Mouse (Mus musculus): ENCODE measurements around the gene Fam120b.
"Not testable (repeated sequence)": the region's sequence is repeated elsewhere in the genome, so short reads cannot be mapped to it uniquely, and the experiment has no call there.

Gene Fam120b

DNA sequence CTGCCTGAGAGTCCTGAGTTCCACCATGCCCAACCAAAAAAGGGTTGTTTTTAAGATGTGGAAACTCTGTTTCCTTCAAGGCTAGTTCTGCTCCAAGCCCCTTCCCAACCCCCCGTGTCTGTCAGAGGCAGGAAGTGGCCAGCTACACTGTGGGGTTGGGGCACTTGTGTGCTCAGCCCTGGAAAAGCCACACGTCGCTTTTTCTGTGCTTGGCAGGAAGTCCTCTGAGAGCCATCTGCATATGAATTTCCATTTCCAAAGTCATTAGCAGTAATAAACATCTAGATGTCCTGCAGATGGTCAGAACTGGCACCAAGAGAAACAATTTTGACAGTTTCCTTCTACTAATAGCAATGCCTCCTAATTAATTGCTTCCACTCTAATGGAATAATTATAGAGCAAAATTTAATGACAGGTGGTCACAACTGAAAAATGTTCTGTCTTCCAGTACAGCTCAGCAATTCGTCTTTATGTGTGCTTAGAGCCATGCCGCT, 35.1 kb downstream of the Fam120b start:
- no peak for DNase-seq (ENCODE audit: low read depth, low spot score)

DNA sequence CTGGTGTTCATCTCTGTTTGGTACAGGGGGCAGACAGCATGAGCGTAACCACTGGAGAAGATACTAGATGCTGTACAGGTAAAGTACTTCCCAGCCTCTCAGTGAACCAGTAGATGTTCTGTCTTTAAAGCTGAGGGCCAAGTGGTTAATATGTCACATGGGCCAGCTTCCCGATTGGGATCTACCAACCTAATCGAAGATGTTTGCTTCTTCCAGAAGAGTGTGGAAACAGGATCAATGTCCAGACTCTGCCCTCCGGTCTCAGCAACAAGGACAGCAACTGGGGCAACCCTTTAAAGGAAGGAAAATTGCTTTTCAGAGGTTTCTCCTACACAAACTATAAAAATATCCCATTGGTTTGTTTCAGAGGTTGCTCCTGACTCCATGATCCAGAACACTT, 35.5 kb downstream of the Fam120b start:
- DNase-seq (ENCODE audit: low read depth, low spot score), result no peak

DNA sequence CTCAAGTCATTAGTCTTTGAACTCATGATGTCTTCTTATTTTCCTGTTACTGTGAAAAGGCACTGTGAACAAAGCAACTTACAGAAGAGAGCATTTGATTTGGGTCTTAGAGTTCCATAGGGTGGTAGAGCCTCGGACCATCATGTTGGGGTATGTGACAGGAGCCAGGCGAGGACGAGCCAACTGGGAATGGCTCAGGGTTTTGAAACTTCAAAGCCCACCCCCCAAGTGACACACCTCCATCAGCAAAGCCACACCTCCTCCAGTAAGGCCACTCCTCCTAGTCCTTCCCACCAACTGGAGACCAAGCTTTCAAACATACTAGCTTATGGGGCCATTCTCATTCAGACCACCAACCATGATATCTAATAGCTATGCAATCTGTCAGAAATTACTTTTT, 36.0 kb downstream of the Fam120b start:
- DNase-seq (ENCODE audit: low read depth, low spot score), result no peak

DNA sequence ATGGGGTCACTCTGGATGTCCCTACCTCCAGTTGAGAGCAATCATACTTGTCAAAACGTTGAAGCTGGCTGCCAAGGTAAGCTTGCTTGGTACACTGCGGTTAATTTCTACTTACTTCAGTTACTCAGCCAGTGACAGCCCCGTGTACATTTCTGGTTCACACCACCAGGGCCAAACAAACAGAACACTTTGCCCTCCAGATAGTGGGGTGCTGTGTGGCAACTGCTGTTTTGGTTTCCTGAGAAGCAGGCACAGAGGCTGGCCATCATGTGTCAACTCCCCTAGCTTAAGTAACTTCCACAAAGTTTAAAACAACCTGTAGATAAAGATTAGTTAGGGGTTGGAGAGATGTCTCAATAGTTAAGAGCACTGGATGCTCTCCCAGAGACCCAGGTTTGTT, 38.7 kb downstream of the Fam120b start:
- no peak for DNase-seq (ENCODE audit: low read depth, low spot score)

DNA sequence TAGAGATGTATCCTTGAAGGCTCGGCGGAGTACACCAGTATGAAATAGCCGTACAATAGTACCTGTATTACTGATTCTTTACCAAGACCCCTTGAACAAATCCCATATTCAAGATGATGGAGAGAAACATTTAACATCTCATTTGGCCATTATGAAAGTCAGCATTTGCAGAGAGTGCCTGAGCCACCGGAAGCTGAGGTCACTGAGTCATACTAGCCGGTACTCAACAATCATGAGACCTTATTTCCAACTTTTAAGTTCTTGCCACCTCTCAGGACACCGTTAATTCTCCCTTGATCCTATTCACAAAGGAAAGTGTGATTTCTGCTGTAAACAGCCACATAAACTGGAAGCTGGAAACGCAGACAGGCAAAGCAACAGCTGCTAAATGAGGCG, 44.1 kb downstream of the Fam120b start:
- DNase-seq (ENCODE audit: low read depth, low spot score), result no peak

DNA sequence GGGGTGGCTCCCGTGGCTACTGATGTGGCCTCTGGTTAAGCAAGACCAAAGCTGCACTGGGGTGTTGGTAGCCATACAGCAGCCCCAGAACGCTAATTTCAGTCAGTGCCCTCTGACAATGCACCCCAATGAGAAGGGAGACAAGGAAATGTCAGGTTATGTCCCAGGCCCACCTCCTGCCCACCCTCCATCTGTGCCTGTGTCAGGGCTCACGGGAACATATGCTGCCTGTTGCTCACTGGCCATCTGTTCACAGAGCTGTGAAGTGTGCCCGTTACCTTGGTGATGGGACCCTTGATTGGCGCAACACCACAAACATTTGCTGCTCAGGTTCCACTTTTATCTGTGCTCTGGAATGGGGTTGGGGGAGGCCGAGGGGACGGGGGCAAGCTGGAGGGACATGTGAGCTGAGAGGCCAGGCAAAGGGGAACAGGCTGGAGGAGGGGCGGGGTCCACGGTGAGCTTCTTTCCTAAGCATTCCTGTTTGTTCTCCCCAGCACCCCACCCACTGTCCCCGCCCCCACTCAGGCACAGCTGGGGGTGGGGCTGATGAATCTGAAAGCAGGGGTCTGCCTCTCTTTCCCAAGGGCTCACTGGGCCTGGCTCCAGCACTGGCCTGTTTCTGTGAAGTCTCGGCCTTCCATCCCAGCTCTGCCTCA, 44.6 kb downstream of the Fam120b start:
- peak; percentile 19 for DNase-seq (ENCODE audit: low read depth, low spot score)

DNA sequence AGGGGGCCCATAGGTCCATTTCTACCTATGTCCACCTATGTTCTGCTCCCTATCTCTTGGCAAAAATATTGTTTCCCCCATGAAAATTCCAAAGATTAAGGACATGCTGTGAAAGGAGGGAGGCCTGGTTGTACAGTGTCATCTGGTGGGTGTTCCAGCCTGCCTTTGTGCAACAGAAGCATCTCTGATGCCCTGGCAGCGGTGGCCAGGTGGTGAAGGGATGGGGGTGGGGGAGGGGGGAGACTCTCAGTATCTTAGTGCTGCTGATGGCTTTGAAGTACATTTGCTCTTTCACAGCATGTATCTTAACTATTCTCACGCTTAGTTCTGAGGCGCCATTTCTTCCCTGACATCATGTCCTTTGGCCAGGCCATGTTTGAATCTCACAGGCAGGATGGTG, 49.4 kb downstream of the Fam120b start:
- no peak for DNase-seq (ENCODE audit: low read depth, low spot score)

DNA sequence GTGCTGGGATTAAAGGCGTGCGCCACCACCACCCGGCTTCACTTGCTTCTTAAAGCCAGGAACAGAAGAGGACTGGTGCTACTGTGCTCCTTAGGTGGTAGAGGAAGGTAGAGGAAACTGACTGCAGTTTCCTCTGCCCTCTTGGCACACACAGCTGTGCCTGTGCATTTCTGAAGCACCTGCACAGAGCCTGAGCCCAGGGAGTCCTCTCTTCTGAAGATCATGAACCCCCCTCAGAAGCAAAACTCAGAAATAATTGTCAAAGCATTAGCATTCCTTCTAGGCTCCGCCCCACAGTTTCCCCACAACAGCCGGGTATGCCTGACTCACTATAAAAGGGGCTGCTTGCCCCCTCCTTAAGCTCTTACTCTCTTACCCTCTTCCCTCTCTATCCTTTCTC, 51.8 kb downstream of the Fam120b start:
- DNase-seq (ENCODE audit: low read depth, low spot score), result no peak

DNA sequence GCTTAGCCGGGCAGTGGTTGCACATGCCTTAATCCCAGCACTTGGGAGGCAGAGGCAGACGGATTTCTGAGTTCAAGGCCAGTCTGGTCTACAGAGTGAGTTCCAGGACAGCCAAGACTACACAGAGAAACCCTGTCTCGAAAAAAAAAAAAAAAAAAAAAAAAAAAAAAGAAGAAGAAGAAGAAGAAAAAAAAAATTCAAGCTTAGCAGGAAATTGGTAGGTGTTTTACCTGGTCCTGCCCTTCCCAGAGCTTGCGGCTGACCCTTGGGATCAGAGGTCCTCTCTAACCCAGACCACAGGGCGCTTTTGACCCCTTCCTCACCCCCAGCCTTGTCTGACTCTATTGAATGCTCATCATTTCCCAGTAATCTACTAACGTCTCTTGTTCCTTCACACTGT, 53.1 kb downstream of the Fam120b start:
- DNase-seq (ENCODE audit: low read depth, low spot score), result not testable (repeated sequence)

DNA sequence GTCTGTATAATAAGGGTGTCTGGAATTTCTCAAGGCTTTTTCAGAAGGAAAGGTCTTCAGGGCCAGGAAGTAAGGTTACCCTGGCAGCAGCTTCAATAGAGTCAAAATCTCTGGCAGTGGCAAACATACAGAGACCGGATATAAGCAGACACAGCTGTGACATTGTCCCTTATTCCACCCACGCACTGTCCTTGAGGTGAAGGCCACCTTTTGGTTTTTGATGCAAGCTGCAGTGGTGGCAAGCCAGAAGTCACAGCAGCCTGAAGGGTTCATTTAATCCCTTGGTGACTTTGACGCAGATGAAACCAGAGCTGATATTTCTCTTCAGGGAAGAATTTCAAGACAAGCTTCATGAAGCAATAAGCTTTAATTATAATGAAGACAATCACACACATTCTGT, 53.6 kb downstream of the Fam120b start:
- no peak for DNase-seq (ENCODE audit: low read depth, low spot score)

DNA sequence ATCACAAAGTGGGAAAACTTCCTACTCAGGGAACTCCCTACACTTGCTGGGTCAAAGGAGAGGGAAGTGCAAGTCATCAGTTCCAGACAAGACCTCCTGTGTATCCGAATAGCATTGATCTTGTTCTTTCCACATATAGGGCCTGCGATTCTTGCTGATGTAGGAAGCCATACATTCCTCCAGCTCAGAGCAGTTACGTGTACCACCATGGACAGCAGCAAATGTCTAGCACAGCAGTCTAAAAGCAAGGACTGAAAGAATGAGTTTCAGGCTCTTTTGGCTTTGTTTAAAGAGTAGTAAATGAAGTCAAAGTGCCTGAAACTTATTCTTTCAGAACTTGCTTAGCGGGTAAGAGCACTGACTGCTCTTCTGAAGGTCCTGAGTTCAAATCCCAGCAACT, 59.2 kb downstream of the Fam120b start:
- DNase-seq (ENCODE audit: low read depth, low spot score), result no peak

DNA sequence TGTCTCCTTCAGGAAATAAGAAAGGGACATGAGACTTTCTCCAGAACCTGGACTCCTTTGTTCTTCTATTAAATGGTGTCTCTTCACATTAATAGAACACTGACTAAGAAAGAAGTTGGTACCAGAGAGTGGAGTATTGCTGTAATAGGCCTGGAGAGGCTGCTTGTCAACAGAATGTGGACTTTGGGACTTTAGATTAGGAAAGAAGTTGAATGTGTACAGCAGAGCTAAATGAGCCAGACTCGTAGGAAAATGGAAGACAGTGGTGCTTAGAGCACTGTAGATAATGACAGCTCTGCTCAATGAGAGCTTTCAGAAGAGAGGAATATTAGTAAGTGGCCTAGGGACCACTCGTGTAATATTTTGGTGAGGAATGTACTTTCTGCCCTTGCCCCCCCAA, 60.6 kb downstream of the Fam120b start:
- no peak for DNase-seq (ENCODE audit: low read depth, low spot score)

DNA sequence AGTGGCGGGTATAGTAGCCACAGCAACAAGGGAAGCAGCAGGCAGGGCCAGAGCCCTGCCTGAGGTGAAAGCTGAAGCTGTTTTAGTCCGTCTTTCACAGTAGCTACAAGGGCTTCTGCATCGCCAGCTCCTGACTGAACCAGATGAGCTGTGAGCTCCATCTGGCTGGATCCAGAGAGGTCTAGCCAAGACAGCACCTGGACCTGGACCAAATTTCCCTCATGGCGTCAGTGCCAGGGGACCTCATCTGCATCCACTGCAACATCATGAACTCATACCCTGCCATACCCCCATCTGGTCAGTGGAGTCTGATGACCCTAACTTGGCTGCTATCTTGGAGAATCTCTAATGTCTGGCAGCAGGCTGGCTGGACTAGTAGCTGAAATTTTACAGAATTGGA, 63.8 kb downstream of the Fam120b start:
- no peak for DNase-seq (ENCODE audit: low read depth, low spot score)

DNA sequence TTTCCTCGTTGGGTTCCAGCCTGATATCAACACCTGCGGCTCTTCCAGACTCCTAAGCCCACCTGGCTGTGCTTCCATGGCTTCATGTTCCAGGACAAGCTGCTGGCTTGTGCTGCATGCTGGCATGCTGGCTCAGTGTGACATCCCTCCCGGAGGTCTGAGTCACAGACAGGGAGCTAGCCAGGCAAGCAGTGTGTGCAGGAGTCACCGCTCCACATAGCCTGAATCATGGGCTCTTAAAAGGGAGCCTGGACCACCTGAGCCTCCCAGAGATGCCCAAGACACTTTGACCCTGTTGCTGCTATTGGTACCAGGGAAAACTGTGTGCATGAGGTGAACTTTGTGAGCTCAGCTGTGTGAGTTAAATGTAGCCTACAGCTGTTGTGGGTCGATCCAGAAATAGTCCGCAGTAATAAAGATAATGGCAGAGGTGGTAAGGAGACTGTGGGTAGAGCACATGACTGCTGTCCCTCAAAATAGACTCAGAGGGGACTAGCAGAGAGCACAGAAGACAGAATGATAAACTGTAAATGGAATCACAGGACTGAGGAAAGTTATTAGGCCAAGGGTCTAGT, 66.0 kb downstream of the Fam120b start:
- DNase-seq (ENCODE audit: low read depth, low spot score), result no peak

DNA sequence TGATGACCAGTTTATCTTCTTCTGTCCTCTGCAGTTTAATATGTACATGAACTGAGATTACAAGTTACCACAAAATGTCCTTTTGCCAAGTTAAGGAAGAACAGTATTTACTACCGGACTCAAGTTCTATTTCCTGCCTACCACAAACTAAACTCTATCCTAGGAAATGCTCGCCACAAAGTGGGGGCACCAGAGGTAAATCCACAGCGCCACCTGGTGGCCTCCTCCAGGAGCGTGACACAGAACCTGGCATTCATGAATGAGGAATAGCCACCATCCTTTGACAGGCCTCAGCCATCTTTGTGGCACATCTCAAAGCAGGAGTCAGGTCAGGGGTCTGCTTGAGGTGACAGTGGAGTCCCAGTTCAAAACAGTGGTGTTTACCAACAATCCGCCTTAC, 71.7 kb downstream of the Fam120b start:
- peak; percentile 65 for DNase-seq (ENCODE audit: low read depth, low spot score)

DNA sequence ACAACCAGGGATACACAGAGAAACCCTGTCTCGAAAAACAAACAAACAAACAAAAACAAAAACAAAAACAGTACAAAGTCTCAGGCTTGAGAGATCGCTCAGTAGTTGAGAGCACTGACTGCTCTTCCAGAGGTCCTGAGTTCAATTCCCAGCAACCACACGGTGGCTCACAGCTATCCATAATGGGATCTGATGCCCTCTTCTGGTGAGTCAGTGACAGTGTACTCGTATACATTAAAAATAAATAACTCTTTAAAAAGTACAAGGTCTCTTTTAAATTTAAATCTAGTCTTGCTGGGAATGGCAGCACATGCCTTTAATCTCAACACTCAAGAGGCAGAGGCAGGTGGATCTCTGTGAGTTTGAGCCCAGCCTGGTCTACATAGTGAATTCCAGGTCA, 76.7 kb downstream of the Fam120b start:
- DNase-seq (ENCODE audit: low read depth, low spot score), result no peak
